Mouse (Mus musculus): ENCODE measurements around the gene Nelfa.

DNA sequence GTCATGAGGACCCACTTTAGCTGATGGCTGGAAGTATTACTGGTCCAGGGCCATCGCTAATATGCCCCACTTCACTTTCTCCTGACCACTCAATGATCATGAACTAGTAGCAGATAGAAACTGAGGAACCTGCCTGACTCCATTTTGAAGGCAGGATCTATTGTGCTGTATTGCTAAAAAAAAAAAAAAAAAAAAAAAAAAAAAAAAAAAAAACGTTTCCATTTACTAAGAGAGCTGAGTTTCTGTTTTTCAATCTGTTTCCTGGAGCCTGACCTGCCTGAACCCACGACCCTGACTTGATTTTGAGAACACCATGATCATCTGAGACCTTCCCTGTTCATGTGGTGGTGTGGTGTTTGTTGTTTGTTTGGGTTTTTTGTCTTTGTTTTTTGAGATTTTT is 40.1 kb upstream of the Nelfa start:
- TF ChIP-seq POLR2A (IDR thresholded peaks at IDR 0.05; ENCODE audit: low read depth, low read length) (no peak), CTCF (IDR thresholded peaks at IDR 0.05; ENCODE audit: borderline replicate concordance, insufficient read depth, low read length) (no peak)

Measured in embryonic fibroblast, embryonic 13.5 days (primary cell).